Comparison of ENCODE assay signal across 9 mouse cellular contexts in genomic region chr1:38512258-38513081, GRCm38 (mm10).
DNase-seq lines count a peak whose midpoint lies in the region; ATAC-seq lines count a peak whose summit lies in the region.
"Had no signal": no experiment of that assay in that cellular context is flagged by ENCODE, and none has a peak within 500 bp of the region (broad histone marks: within the 10 kb centered on the region; RNA-seq: fewer than 3 reads in every experiment).

No protein-coding gene starts in this region.

- peaks cover 42% of the 10 kb centered on the region for H3K4me1 ChIP-seq in kidney, embryonic 16.5 days (ENCODE audit: insufficient read depth, low read length)
- peaks cover 33% of the 10 kb centered on the region for H3K4me1 ChIP-seq in embryonic facial prominence, embryonic 14.5 days (ENCODE audit: control insufficient read depth, insufficient read depth, low read length)
- H3K4me1 ChIP-seq in hindbrain, embryonic 15.5 days (replicated peaks), result peaks cover 28% of the 10 kb centered on the region
- peaks cover 26% of the 10 kb centered on the region for H3K4me1 ChIP-seq in midbrain, embryonic 15.5 days

- peak overlapping the region; percentile 56; the same call in 1 of the 2 replicates for H3K27ac ChIP-seq in kidney, embryonic 16.5 days (ENCODE audit: low read length)
- peak overlapping the region; percentile 82 for H3K27ac ChIP-seq in embryonic facial prominence, embryonic 14.5 days (replicated peaks; ENCODE audit: low read depth, low read length)
- peak overlapping the region; percentile 68 for H3K27ac ChIP-seq in hindbrain, embryonic 15.5 days (replicated peaks)
- H3K27ac ChIP-seq in midbrain, embryonic 15.5 days, result peak overlapping the region; percentile 25

- ATAC-seq in kidney, embryonic 16.5 days (ENCODE audit: low FRiP score, low TSS enrichment), result no peak
- peak; percentile 37; the same call in 1 of the 2 replicates for ATAC-seq in embryonic facial prominence, embryonic 14.5 days (ENCODE audit: low read depth)
- peak; percentile 73; the same call in 1 of the 2 replicates for ATAC-seq in hindbrain, embryonic 15.5 days (ENCODE audit: low FRiP score, low read depth)
- peak; percentile 38; the same call in 1 of the 2 replicates for ATAC-seq in midbrain, embryonic 15.5 days (replicated peaks)

- no peaks in the 10 kb centered on the region for H3K27me3 ChIP-seq in kidney, embryonic 16.5 days (ENCODE audit: insufficient read depth, low read length)
- H3K27me3 ChIP-seq in embryonic facial prominence, embryonic 14.5 days (replicated peaks; ENCODE audit: control insufficient read depth, insufficient read depth, low read length), result no peaks in the 10 kb centered on the region
- no peaks in the 10 kb centered on the region for H3K27me3 ChIP-seq in hindbrain, embryonic 15.5 days
- no peaks in the 10 kb centered on the region for H3K27me3 ChIP-seq in midbrain, embryonic 15.5 days (replicated peaks)

- no peak overlapping the region for H3K9ac ChIP-seq in kidney, embryonic 16.5 days (replicated peaks; ENCODE audit: low read length)
- 0 out of 2 replicates have a peak overlapping the region, but pooled peaks have one; percentile 21 for H3K9ac ChIP-seq in embryonic facial prominence, embryonic 14.5 days (ENCODE audit: low read depth, low read length)
- no peak overlapping the region for H3K9ac ChIP-seq in hindbrain, embryonic 15.5 days
- no peak overlapping the region for H3K9ac ChIP-seq in midbrain, embryonic 15.5 days

- DNase-seq in kidney, adult 18-20 months, result no peak
- peak; percentile 82 for DNase-seq in embryonic facial prominence, embryonic 14.5 days (ENCODE audit: low spot score)
- no peak for DNase-seq in thymus, postnatal 10 days (ENCODE audit: low spot score in 2 of 2)
- DNase-seq in gastrocnemius, postnatal 25 days, result no peak
- no peak for DNase-seq in urinary bladder, adult 2 months (ENCODE audit: low spot score)
- DNase-seq: lung, postnatal 14 days had no signal

- H3K9me3 ChIP-seq in kidney, embryonic 16.5 days (ENCODE audit: low read length), result no peaks in the 10 kb centered on the region
- no peaks in the 10 kb centered on the region for H3K9me3 ChIP-seq in embryonic facial prominence, embryonic 14.5 days (ENCODE audit: control insufficient read depth, low read length)
- H3K9me3 ChIP-seq in hindbrain, embryonic 15.5 days, result no peaks in the 10 kb centered on the region
- no peaks in the 10 kb centered on the region for H3K9me3 ChIP-seq in midbrain, embryonic 15.5 days

- H3K4me2 ChIP-seq in kidney, embryonic 16.5 days (replicated peaks; ENCODE audit: low read depth, low read length), result peak overlapping the region; percentile 28
- H3K4me2 ChIP-seq in embryonic facial prominence, embryonic 14.5 days (ENCODE audit: low read depth, low read length), result peak overlapping the region; percentile 43
- peak overlapping the region; percentile 16; the same call in 1 of the 2 replicates for H3K4me2 ChIP-seq in hindbrain, embryonic 15.5 days
- H3K4me2 ChIP-seq in midbrain, embryonic 15.5 days, result no peak overlapping the region

- H3K4me3 ChIP-seq in kidney, embryonic 16.5 days (ENCODE audit: low read length), result no peak overlapping the region
- H3K4me3 ChIP-seq in embryonic facial prominence, embryonic 14.5 days (ENCODE audit: low read depth, low read length), result no peak overlapping the region
- no peak overlapping the region for H3K4me3 ChIP-seq in hindbrain, embryonic 15.5 days
- H3K4me3 ChIP-seq in midbrain, embryonic 15.5 days, result no peak overlapping the region

- no peaks in the 10 kb centered on the region for H3K36me3 ChIP-seq in kidney, embryonic 16.5 days (ENCODE audit: insufficient read depth, low read length)
- no peaks in the 10 kb centered on the region for H3K36me3 ChIP-seq in embryonic facial prominence, embryonic 14.5 days (ENCODE audit: control insufficient read depth, insufficient read depth, low read length)
- H3K36me3 ChIP-seq in hindbrain, embryonic 15.5 days, result no peaks in the 10 kb centered on the region
- H3K36me3 ChIP-seq in midbrain, embryonic 15.5 days (replicated peaks), result no peaks in the 10 kb centered on the region

- 17% methylated on average over 15 of the region's 15 CpGs for WGBS in kidney, embryonic 16.5 days
- 23% methylated on average over 15 of the region's 15 CpGs for WGBS in embryonic facial prominence, embryonic 14.5 days
- WGBS in hindbrain, embryonic 15.5 days, result 31% methylated on average over 15 of the region's 15 CpGs
- 58% methylated on average over 15 of the region's 15 CpGs for WGBS in midbrain, embryonic 15.5 days

Comparison
In these comparisons a context has a peak if more than half of its experiments do, and no peak if none do; other contexts are left out.
1. H3K27ac ChIP-seq: peak in every context shown above with its lines; median percentile 82 in embryonic facial prominence, embryonic 14.5 days; 68 in hindbrain, embryonic 15.5 days; 56 in kidney, embryonic 16.5 days; 25 in midbrain, embryonic 15.5 days.